Mouse (Mus musculus) embryonic fibroblast, embryonic 13.5 days (primary cell): ENCODE measurements around the gene Dars.

Experiments used
- CTCF ChIP-seq: IDR thresholded peaks from 2 replicates; pipeline ENCODE4 v1.5.1; 2011; ENCODE audit warnings: mild to moderate bottlenecking, control low read depth, low read length, moderate library complexity, borderline replicate concordance; ENCODE audit not compliant: insufficient read depth
- POLR2A ChIP-seq: IDR thresholded peaks from 2 replicates; pipeline ENCODE4 v1.6.1; 2011; ENCODE audit warnings: low read depth, mild to moderate bottlenecking, control low read depth, low read length, moderate library complexity

- TF ChIP-seq CTCF (no peak), POLR2A (no peak)
Observed at GRCm38 (mm10) chr1:128372143-128372860, 44.9 kb downstream of the Dars start.
